Mouse (Mus musculus): ENCODE results near the gene Cdhr3. TPM values are rescaled to one million over a fixed set of nuclear protein-coding genes. Genes with fewer than 3 reads are reported as not detected.
"Not testable (repeated sequence)": the region's sequence is repeated elsewhere in the genome, so short reads cannot be mapped to it uniquely, and the experiment has no call there.

Gene Cdhr3
- polyA plus RNA-seq, 1 experiment from 2014 or later = not detected

DNA sequence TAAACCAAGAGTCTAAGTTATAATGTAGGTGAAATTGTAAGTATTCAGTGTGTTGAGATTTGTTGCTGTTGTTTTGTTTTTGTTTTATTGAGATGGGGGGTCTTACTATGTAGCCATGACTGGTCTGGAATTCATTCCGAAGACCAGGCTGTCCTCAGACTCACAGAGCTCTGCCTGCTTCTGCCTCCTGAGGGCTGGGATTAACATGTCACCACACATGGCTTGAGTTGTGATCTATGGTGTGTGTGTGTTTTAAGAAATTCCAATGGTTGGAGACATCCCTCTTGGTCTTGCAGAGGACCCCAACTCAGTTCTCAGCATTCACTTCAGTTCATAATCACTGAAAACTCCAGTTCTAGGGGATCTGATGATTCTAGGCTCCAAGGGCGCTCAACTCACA is 85.5 kb downstream of the Cdhr3 start:
- no peaks in the 10 kb centered on the region for H3K4me1 ChIP-seq (ENCODE audit: control insufficient read depth, insufficient read depth, low read length)
- no peak overlapping the region for H3K4me2 ChIP-seq (ENCODE audit: low read depth, low read length)
- WGBS = 90% methylated on average over 2 of the region's 2 CpGs
- no peak overlapping the region for H3K27ac ChIP-seq (replicated peaks; ENCODE audit: low read depth, low read length)
- H3K36me3 ChIP-seq (replicated peaks; ENCODE audit: control insufficient read depth, insufficient read depth, low read depth, low read length) = no peaks in the 10 kb centered on the region
- no peaks in the 10 kb centered on the region for H3K9me3 ChIP-seq (replicated peaks; ENCODE audit: control insufficient read depth, low read length)
- ATAC-seq (replicated peaks; ENCODE audit: insufficient number of reproducible peaks, low FRiP score, low TSS enrichment, low read depth) (no peak), DNase-seq (ENCODE audit: low spot score) (no peak)
- H3K9ac ChIP-seq (replicated peaks; ENCODE audit: low read length) = no peak overlapping the region
- H3K27me3 ChIP-seq (ENCODE audit: control insufficient read depth, insufficient read depth, low read length) = no peaks in the 10 kb centered on the region
- no peak overlapping the region for H3K4me3 ChIP-seq (ENCODE audit: low read depth, low read length)

GRCm38 (mm10) chr12:33005858-33006257 is 86.8 kb downstream of the Cdhr3 start:
- ATAC-seq (replicated peaks; ENCODE audit: insufficient number of reproducible peaks, low FRiP score, low TSS enrichment, low read depth) (no peak), DNase-seq (ENCODE audit: low spot score) (no peak)
- H3K36me3 ChIP-seq (replicated peaks; ENCODE audit: control insufficient read depth, insufficient read depth, low read depth, low read length) = no peaks in the 10 kb centered on the region
- H3K27ac ChIP-seq (replicated peaks; ENCODE audit: low read depth, low read length) = no peak overlapping the region
- no peak overlapping the region for H3K4me3 ChIP-seq (ENCODE audit: low read depth, low read length)
- H3K9ac ChIP-seq (replicated peaks; ENCODE audit: low read length) = no peak overlapping the region
- H3K4me2 ChIP-seq (ENCODE audit: low read depth, low read length) = no peak overlapping the region
- H3K4me1 ChIP-seq (ENCODE audit: control insufficient read depth, insufficient read depth, low read length) = no peaks in the 10 kb centered on the region
- no peaks in the 10 kb centered on the region for H3K9me3 ChIP-seq (replicated peaks; ENCODE audit: control insufficient read depth, low read length)
- H3K27me3 ChIP-seq (ENCODE audit: control insufficient read depth, insufficient read depth, low read length) = no peaks in the 10 kb centered on the region
- WGBS = 80% methylated on average over 5 of the region's 5 CpGs

GRCm38 (mm10) chr12:33003339-33003965 is 89.2 kb downstream of the Cdhr3 start:
- H3K36me3 ChIP-seq (replicated peaks; ENCODE audit: control insufficient read depth, insufficient read depth, low read depth, low read length) = no peaks in the 10 kb centered on the region
- 78% methylated on average over 8 of the region's 8 CpGs for WGBS
- H3K9me3 ChIP-seq (replicated peaks; ENCODE audit: control insufficient read depth, low read length) = no peaks in the 10 kb centered on the region
- no peak overlapping the region for H3K27ac ChIP-seq (replicated peaks; ENCODE audit: low read depth, low read length)
- no peak for ATAC-seq (replicated peaks; ENCODE audit: insufficient number of reproducible peaks, low FRiP score, low TSS enrichment, low read depth)
- DNase-seq (ENCODE audit: low spot score) = no peak
- H3K9ac ChIP-seq (replicated peaks; ENCODE audit: low read length) = no peak overlapping the region
- no peak overlapping the region for H3K4me3 ChIP-seq (ENCODE audit: low read depth, low read length)
- no peaks in the 10 kb centered on the region for H3K27me3 ChIP-seq (ENCODE audit: control insufficient read depth, insufficient read depth, low read length)
- no peak overlapping the region for H3K4me2 ChIP-seq (ENCODE audit: low read depth, low read length)
- no peaks in the 10 kb centered on the region for H3K4me1 ChIP-seq (ENCODE audit: control insufficient read depth, insufficient read depth, low read length)

DNA sequence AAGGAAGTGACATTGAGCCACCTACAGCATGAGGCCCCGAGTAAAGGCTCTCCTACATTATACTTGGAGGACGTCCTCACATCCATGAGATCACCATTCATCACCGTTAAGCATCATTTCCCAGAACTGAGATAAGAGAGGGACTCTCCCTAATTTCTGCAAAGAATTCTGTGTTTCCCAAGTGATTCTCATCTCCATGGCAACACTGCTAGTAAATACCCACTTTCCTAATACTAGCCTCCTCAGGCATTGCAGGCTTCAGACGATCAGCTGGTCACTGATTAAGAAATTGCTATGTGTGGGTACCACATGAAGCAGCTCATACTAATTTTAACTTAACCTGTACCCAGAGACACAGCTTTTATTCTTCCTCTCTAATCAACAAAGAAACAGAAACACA is 92.3 kb downstream of the Cdhr3 start:
- H3K9me3 ChIP-seq (replicated peaks; ENCODE audit: control insufficient read depth, low read length) = no peaks in the 10 kb centered on the region
- no peak overlapping the region for H3K4me3 ChIP-seq (ENCODE audit: low read depth, low read length)
- H3K4me1 ChIP-seq (ENCODE audit: control insufficient read depth, insufficient read depth, low read length) = no peaks in the 10 kb centered on the region
- H3K9ac ChIP-seq (replicated peaks; ENCODE audit: low read length) = no peak overlapping the region
- ATAC-seq (replicated peaks; ENCODE audit: insufficient number of reproducible peaks, low FRiP score, low TSS enrichment, low read depth) (no peak), DNase-seq (ENCODE audit: low spot score) (no peak)
- H3K36me3 ChIP-seq (replicated peaks; ENCODE audit: control insufficient read depth, insufficient read depth, low read depth, low read length) = no peaks in the 10 kb centered on the region
- no peaks in the 10 kb centered on the region for H3K27me3 ChIP-seq (ENCODE audit: control insufficient read depth, insufficient read depth, low read length)
- H3K4me2 ChIP-seq (ENCODE audit: low read depth, low read length) = no peak overlapping the region
- 72% methylated on average over 4 of the region's 4 CpGs for WGBS
- no peak overlapping the region for H3K27ac ChIP-seq (replicated peaks; ENCODE audit: low read depth, low read length)

- WGBS = 20% methylated on average over 3 of the region's 3 CpGs
These were observed 92.9 kb downstream of the Cdhr3 start for GRCm38 (mm10) chr12:32999778-33000177.

DNA sequence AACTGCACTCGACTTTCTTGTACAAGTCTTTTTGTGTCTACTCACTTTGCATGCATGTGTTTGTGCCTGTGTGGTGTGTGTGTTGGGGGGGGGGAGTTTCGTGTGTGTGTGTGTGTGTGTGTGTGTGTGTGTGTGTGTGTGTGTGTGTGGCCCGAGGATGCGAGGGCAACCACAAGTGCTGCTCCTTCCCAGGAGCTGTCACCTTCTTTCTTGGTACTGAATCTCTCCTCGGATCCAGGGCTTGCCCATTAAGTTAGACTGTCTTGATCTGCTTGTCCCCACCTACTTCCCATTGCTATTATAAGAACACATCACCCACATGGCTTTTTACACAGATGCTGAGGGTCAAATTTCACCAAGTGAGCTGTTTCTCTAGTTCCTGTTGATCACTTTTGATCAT is 93.9 kb downstream of the Cdhr3 start:
- Histone ChIP-seq H3K27ac (replicated peaks; ENCODE audit: low read depth, low read length) (no peak overlapping the region), H3K36me3 (replicated peaks; ENCODE audit: control insufficient read depth, insufficient read depth, low read depth, low read length) (no peaks in the 10 kb centered on the region), H3K9me3 (replicated peaks; ENCODE audit: control insufficient read depth, low read length) (no peaks in the 10 kb centered on the region), H3K4me2 (ENCODE audit: low read depth, low read length) (no peak overlapping the region), H3K4me1 (ENCODE audit: control insufficient read depth, insufficient read depth, low read length) (no peaks in the 10 kb centered on the region), H3K9ac (replicated peaks; ENCODE audit: low read length) (no peak overlapping the region), H3K27me3 (ENCODE audit: control insufficient read depth, insufficient read depth, low read length) (no peaks in the 10 kb centered on the region), H3K4me3 (ENCODE audit: low read depth, low read length) (no peak overlapping the region)
- no peak for DNase-seq (ENCODE audit: low spot score)
- WGBS = 61% methylated on average over 5 of the region's 5 CpGs
- ATAC-seq (replicated peaks; ENCODE audit: insufficient number of reproducible peaks, low FRiP score, low TSS enrichment, low read depth) = no peak

More at GRCm38 (mm10) chr12:32999778-33000177, 92.9 kb downstream of the Cdhr3 start:
- H3K9me3 ChIP-seq (replicated peaks; ENCODE audit: control insufficient read depth, low read length); DNase-seq (ENCODE audit: low spot score); H3K4me2 ChIP-seq (ENCODE audit: low read depth, low read length); ATAC-seq (replicated peaks; ENCODE audit: insufficient number of reproducible peaks, low FRiP score, low TSS enrichment, low read depth); H3K27ac ChIP-seq (replicated peaks; ENCODE audit: low read depth, low read length); H3K9ac ChIP-seq (replicated peaks; ENCODE audit: low read length); H3K4me1 ChIP-seq (ENCODE audit: control insufficient read depth, insufficient read depth, low read length); H3K27me3 ChIP-seq (ENCODE audit: control insufficient read depth, insufficient read depth, low read length); H3K36me3 ChIP-seq (replicated peaks; ENCODE audit: control insufficient read depth, insufficient read depth, low read depth, low read length); H3K4me3 ChIP-seq (ENCODE audit: low read depth, low read length): not testable (repeated sequence)

DNA sequence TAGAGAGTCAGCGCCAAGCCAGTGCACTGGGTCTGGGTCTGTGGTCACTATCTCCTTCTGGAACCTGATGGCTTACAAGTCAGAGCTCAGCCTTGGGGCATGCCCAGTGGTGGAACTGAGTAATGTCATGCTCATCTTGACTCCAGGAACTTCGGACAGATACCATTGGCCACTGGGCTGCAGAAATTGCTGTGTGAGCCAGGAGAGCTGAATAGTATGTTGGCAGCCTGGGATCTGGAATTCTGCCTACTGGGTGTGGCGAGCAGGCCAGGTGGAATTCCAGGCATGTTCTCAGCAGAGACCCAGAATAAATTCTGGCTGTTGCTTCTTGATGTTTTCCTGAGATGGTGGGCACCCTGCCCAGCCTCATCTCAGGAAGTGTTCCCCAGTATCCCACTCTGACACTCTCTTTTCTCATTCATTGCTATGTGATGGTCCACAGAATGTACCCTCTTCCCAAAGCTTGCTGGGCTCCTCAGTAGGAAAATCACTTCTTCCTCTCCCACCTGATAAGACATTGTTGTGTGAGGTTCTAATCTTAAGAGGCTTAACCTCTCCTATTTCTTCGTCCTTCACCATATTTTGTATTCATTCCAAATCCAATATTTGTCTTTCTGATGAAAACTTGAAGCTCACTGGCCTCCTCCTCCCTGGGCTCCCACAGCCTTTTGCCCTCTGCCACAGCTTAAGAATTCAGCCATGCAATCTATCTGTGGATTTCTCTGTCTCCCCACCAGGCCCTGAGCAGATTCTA is 97.4 kb downstream of the Cdhr3 start:
- H3K4me3 ChIP-seq (ENCODE audit: low read depth, low read length) = no peak overlapping the region
- no peak overlapping the region for H3K9ac ChIP-seq (replicated peaks; ENCODE audit: low read length)

DNA sequence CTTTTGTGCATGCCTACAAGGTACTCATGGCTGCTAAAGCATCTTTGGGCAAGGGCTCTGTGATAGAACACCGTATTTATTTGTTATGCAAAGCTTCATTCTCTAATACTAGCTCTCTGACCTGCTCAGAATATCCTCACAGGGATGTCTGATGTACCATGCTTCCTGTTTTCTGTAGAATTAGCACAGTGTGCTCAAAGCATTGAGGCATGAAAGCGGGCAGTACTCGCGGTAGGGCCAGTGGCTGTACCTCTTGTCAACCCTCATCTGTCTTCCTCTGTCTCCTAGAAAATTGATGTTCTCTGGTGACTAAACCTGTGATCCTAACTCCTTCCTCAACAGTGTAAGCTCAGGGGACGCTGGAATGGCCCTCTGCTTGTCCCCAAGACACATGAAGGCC is 98.6 kb downstream of the Cdhr3 start:
- Histone ChIP-seq H3K4me1 (ENCODE audit: control insufficient read depth, insufficient read depth, low read length) (no peaks in the 10 kb centered on the region), H3K36me3 (replicated peaks; ENCODE audit: control insufficient read depth, insufficient read depth, low read depth, low read length) (no peaks in the 10 kb centered on the region), H3K27me3 (ENCODE audit: control insufficient read depth, insufficient read depth, low read length) (no peaks in the 10 kb centered on the region), H3K9me3 (replicated peaks; ENCODE audit: control insufficient read depth, low read length) (no peaks in the 10 kb centered on the region), H3K9ac (replicated peaks; ENCODE audit: low read length) (no peak overlapping the region), H3K4me3 (ENCODE audit: low read depth, low read length) (no peak overlapping the region), H3K4me2 (ENCODE audit: low read depth, low read length) (no peak overlapping the region), H3K27ac (replicated peaks; ENCODE audit: low read depth, low read length) (no peak overlapping the region)
- no peak for ATAC-seq (replicated peaks; ENCODE audit: insufficient number of reproducible peaks, low FRiP score, low TSS enrichment, low read depth)
- no peak for DNase-seq (ENCODE audit: low spot score)
- 73% methylated on average over 5 of the region's 5 CpGs for WGBS

More for the DNA sequence above, 97.4 kb downstream of the Cdhr3 start:
- no peak for ATAC-seq (replicated peaks; ENCODE audit: insufficient number of reproducible peaks, low FRiP score, low TSS enrichment, low read depth)
- H3K9me3 ChIP-seq (replicated peaks; ENCODE audit: control insufficient read depth, low read length) = no peaks in the 10 kb centered on the region
- H3K4me2 ChIP-seq (ENCODE audit: low read depth, low read length) = no peak overlapping the region
- no peak for DNase-seq (ENCODE audit: low spot score)
- no peaks in the 10 kb centered on the region for H3K4me1 ChIP-seq (ENCODE audit: control insufficient read depth, insufficient read depth, low read length)
- H3K27me3 ChIP-seq (ENCODE audit: control insufficient read depth, insufficient read depth, low read length) = no peaks in the 10 kb centered on the region
- H3K27ac ChIP-seq (replicated peaks; ENCODE audit: low read depth, low read length) = no peak overlapping the region
- WGBS = 84% methylated on average over 4 of the region's 4 CpGs
- no peaks in the 10 kb centered on the region for H3K36me3 ChIP-seq (replicated peaks; ENCODE audit: control insufficient read depth, insufficient read depth, low read depth, low read length)
